Mouse (Mus musculus) spleen, adult 2 months (tissue): ENCODE measurements around the gene Arl2bp. TPM values are rescaled to one million over a fixed set of nuclear protein-coding genes. Genes with fewer than 3 reads are reported as not detected.

Source experiments
- DNase-seq, 2 experiments: peaks; one replicate each; pipeline versions ENCODE4 v3.0.0 to v3.0.0-alpha.2; 2012 to 2021; ENCODE audit warnings: low spot score in 2 of 2, low read depth in 1 of 2
- H3K27ac ChIP-seq: fragments of 200-500 bp; 2 replicates; pipeline ENCODE4 v1.5.1; 2012; ENCODE audit warnings: low read length, inconsistent platforms; ENCODE audit not compliant: insufficient read depth
- H3K27me3 ChIP-seq: fragments of 200-500 bp; 2 replicates; pipeline ENCODE4 v1.6.1; 2012; ENCODE audit warnings: mild to moderate bottlenecking, moderate library complexity, low read length, inconsistent platforms; ENCODE audit not compliant: control insufficient read depth, insufficient read depth
- H3K36me3 ChIP-seq: fragments of 200-500 bp; 2 replicates; pipeline ENCODE4 v1.6.1; 2012; ENCODE audit warnings: mild to moderate bottlenecking, low read length, inconsistent platforms; ENCODE audit not compliant: control insufficient read depth, insufficient read depth
- H3K4me1 ChIP-seq: fragments of 200-500 bp; 2 replicates; pipeline ENCODE4 v1.6.1; 2011; ENCODE audit warnings: inconsistent platforms; ENCODE audit not compliant: control insufficient read depth, insufficient read depth, insufficient read length
- H3K4me3 ChIP-seq: fragments of 200-500 bp; 2 replicates; pipeline ENCODE4 v1.5.1; 2011; ENCODE audit warnings: mild to moderate bottlenecking, inconsistent platforms; ENCODE audit not compliant: insufficient read depth, insufficient read length; ENCODE audit errors: extremely low read depth
- CTCF ChIP-seq: fragments of 200-500 bp; IDR thresholded peaks from 2 replicates; pipeline ENCODE4 v1.5.1; 2011; ENCODE audit warnings: mild to moderate bottlenecking, inconsistent platforms; ENCODE audit not compliant: insufficient read depth, insufficient read length, insufficient replicate concordance; ENCODE audit errors: extremely low read depth
- POLR2A ChIP-seq: fragments of 200-500 bp; IDR thresholded peaks from 2 replicates; pipeline ENCODE4 v1.6.1; 2011; ENCODE audit warnings: low read depth, low read length, inconsistent platforms
- WGBS: fragments of 180-500 bp; shearing (Covaris S2); methylation state at CpG from one replicate; pipeline ENCODE4 v1.1.7; 2018; 5-methylcytosine and 5-hydroxymethylcytosine counted together
- polyA plus RNA-seq: library from polyadenylated mRNA; depleted of rRNA; stranded (reverse); fragments of >200 nt; gene quantifications from 2 replicates; pipeline ENCODE4 v1.2.3, GENCODE M21; 2012

Arl2bp gene
- polyA plus RNA-seq, 1 experiment: 50.2 TPM

GRCm38 (mm10) chr8:94702844-94703813 is 36.7 kb downstream of the Arl2bp start:
- Histone ChIP-seq H3K36me3 (no peaks in the 10 kb centered on the region), H3K27me3 (no peaks in the 10 kb centered on the region), H3K27ac (peak overlapping the region; percentile 33), H3K4me3 (peak overlapping the region; percentile 65), H3K4me1 (no peaks in the 10 kb centered on the region)
- peak; percentile 63 to 79 for DNase-seq
- TF ChIP-seq CTCF (peak; percentile 81; the same call in 1 of the 2 replicates), POLR2A (no peak)
- under 1% methylated on average over 35 of the region's 35 CpGs for WGBS

GRCm38 (mm10) chr8:94703972-94704668 is 37.7 kb downstream of the Arl2bp start:
- H3K4me1 ChIP-seq: no peaks in the 10 kb centered on the region
- TF ChIP-seq CTCF (peak; percentile 87; the same call in 1 of the 2 replicates), POLR2A (no peak)
- no peak overlapping the region for H3K27ac ChIP-seq
- under 1% methylated on average over 35 of the region's 35 CpGs for WGBS
- H3K36me3 ChIP-seq: no peaks in the 10 kb centered on the region
- no peaks in the 10 kb centered on the region for H3K27me3 ChIP-seq
- H3K4me3 ChIP-seq: peak overlapping the region; percentile 57
- peak; percentile 93 to 96 for DNase-seq

- DNase-seq: no peak
- H3K4me3 ChIP-seq: peak overlapping the region; percentile 57
- H3K27me3 ChIP-seq: no peaks in the 10 kb centered on the region
- no peak for TF ChIP-seq CTCF
- H3K4me1 ChIP-seq: no peaks in the 10 kb centered on the region
- no peak overlapping the region for H3K27ac ChIP-seq
- 8% methylated on average over 9 of the region's 9 CpGs for WGBS
- no peaks in the 10 kb centered on the region for H3K36me3 ChIP-seq
Measured at GRCm38 (mm10) chr8:94704669-94704984, 38.2 kb downstream of the Arl2bp start.

- Histone ChIP-seq H3K27ac (no peak overlapping the region), H3K4me1 (no peaks in the 10 kb centered on the region), H3K36me3 (no peaks in the 10 kb centered on the region), H3K27me3 (no peaks in the 10 kb centered on the region), H3K4me3 (no peak overlapping the region)
- WGBS: 87% methylated on average over 10 of the region's 10 CpGs
- TF ChIP-seq POLR2A (no peak), CTCF (no peak)
- DNase-seq: no peak
Measured at GRCm38 (mm10) chr8:94705581-94706245, 39.3 kb downstream of the Arl2bp start.

GRCm38 (mm10) chr8:94706732-94707395 is 40.5 kb downstream of the Arl2bp start:
- Histone ChIP-seq H3K27ac (no peak overlapping the region), H3K27me3 (no peaks in the 10 kb centered on the region), H3K4me1 (no peaks in the 10 kb centered on the region; the same call in 1 of the 2 replicates), H3K4me3 (no peak overlapping the region), H3K36me3 (no peaks in the 10 kb centered on the region)
- TF ChIP-seq POLR2A (no peak), CTCF (no peak)
- DNase-seq: no peak
- whole genome bisulfite sequencing: 87% methylated on average over 9 of the region's 9 CpGs

- TF ChIP-seq CTCF (no peak), POLR2A (no peak)
- WGBS: 75% methylated on average over 8 of the region's 8 CpGs
Measured at GRCm38 (mm10) chr8:94710336-94710735, 43.9 kb downstream of the Arl2bp start.

More at GRCm38 (mm10) chr8:94710336-94710735, 43.9 kb downstream of the Arl2bp start:
- H3K36me3 ChIP-seq: no peaks in the 10 kb centered on the region
- no peak for DNase-seq
- no peak overlapping the region for H3K4me3 ChIP-seq
- H3K27me3 ChIP-seq: no peaks in the 10 kb centered on the region
- H3K27ac ChIP-seq: no peak overlapping the region
- H3K4me1 ChIP-seq: no peaks in the 10 kb centered on the region; the same call in 1 of the 2 replicates
